In genomic region chr7:24904936-24905335, GRCm38 (mm10) we compare ENCODE assay signal across 9 mouse cellular contexts. TPM values are rescaled to one million over a fixed set of nuclear protein-coding genes. Genes with fewer than 3 reads are reported as not detected.
DNase-seq lines count a peak whose midpoint lies in the region; ATAC-seq and TF ChIP-seq lines count a peak whose summit lies in the region.
"Had no signal": no experiment of that assay in that cellular context is flagged by ENCODE, and none has a peak within 500 bp of the region (broad histone marks: within the 10 kb centered on the region; RNA-seq: fewer than 3 reads in every experiment).

No protein-coding gene starts in this region.

- H3K9me3 ChIP-seq in heart, embryonic 15.5 days (replicated peaks): no peaks in the 10 kb centered on the region

- H3K4me3 ChIP-seq in cortical plate, adult 2 months (ENCODE audit: insufficient read depth, low read length): peak overlapping the region; percentile 43
- peak overlapping the region; percentile 64 for H3K4me3 ChIP-seq in heart, embryonic 15.5 days
- peak overlapping the region; percentile 93 for H3K4me3 ChIP-seq in macrophage (ENCODE audit: inconsistent target)

- H3K79me2 ChIP-seq in macrophage (ENCODE audit: inconsistent target): peaks cover 66% of the 10 kb centered on the region

- no peak overlapping the region for H3K27ac ChIP-seq in cortical plate, adult 2 months (ENCODE audit: insufficient read depth, low read length)
- H3K27ac ChIP-seq in heart, embryonic 15.5 days: peak overlapping the region; percentile 63; the same call in 1 of the 2 replicates
- H3K27ac ChIP-seq in macrophage: no peak overlapping the region

- peak overlapping the region; percentile 81 for H3K4me2 ChIP-seq in heart, embryonic 15.5 days

- peak; percentile 51 for TF ChIP-seq CTCF in cortical plate, adult 2 months (IDR thresholded peaks at IDR 0.05; ENCODE audit: extremely low read depth, insufficient read depth, low read length)

- peak overlapping the region; percentile 77 for H3K9ac ChIP-seq in heart, embryonic 15.5 days

- WGBS in heart, embryonic 15.5 days: 18% methylated on average over 3 of the region's 3 CpGs
- WGBS in macrophage (ENCODE audit: missing documents): 24% methylated on average over 3 of the region's 3 CpGs

- no peaks in the 10 kb centered on the region for H3K27me3 ChIP-seq in heart, embryonic 15.5 days

- TF ChIP-seq POLR2A in cortical plate, adult 2 months (IDR thresholded peaks at IDR 0.05; ENCODE audit: extremely low read depth, insufficient read depth, low read length): no peak

- peaks cover 4% of the 10 kb centered on the region; the same call in 1 of the 2 replicates for H3K36me3 ChIP-seq in heart, embryonic 15.5 days
- peaks cover 36% of the 10 kb centered on the region for H3K36me3 ChIP-seq in macrophage (ENCODE audit: inconsistent target)

- no peak for ATAC-seq in heart, embryonic 15.5 days (replicated peaks; ENCODE audit: insufficient number of reproducible peaks, insufficient read depth, low FRiP score, low read depth)
- no peak for ATAC-seq in inflammation-experienced regulatory T-cells, adult 6 months

- H3K4me1 ChIP-seq in cortical plate, adult 2 months (ENCODE audit: control insufficient read depth, insufficient read depth, low read length): peaks cover 2% of the 10 kb centered on the region
- peaks cover 42% of the 10 kb centered on the region for H3K4me1 ChIP-seq in heart, embryonic 15.5 days (replicated peaks)

- DNase-seq in 416B (ENCODE audit: low read depth) (peak; percentile 91), MN1 (ENCODE audit: low spot score) (peak; percentile 83)
- DNase-seq in kidney, postnatal 36 days: peak; percentile 72 to 81
- DNase-seq in right cerebral cortex, postnatal 25 days: peak; percentile 29

RNA-seq across cellular contexts. Expression of gene Arhgef1, which starts 2.2 kb away (rescaled TPM):
- polyA plus RNA-seq in cortical plate, adult 2 months (2012; rRNA removed): 133 and 163 TPM in 2 replicates
- polyA plus RNA-seq in heart, embryonic 15.5 days (2015; fragmentation: Nextera tagmentation; extraction: Ambion mirVana): 59.2 and 92.5 TPM in 2 replicates
- total RNA-seq in macrophage (2018; cell fraction: chromatin; rRNA removed): 1,000 to 10,000 TPM in 3 of 26 experiments, 100 to 1,000 TPM in 23; 295 to 1,200 (median 630) TPM
- total RNA-seq in macrophage (2018; cell fraction: cytosol; rRNA removed): 10 to 100 TPM; 50.1 to 95.8 (median 74.8) TPM
- total RNA-seq in macrophage (2018; cell fraction: nucleus; rRNA removed): 100 to 1,000 TPM; 119 to 539 (median 222) TPM
- polyA plus RNA-seq in macrophage (2018): 54.7 to 102 TPM (median 79.9 TPM) in 3 replicates
- polyA plus RNA-seq in inflammation-experienced regulatory T-cells, adult 6 months (2017; shearing (Covaris generic)): 100 to 1,000 TPM; 112 to 198 (median 176) TPM

RNA-seq across cellular contexts. Expression of gene Cd79a, which starts 7.8 kb away (rescaled TPM):
- 1.2 and 1.4 TPM in 2 replicates for polyA plus RNA-seq in cortical plate, adult 2 months (2012; rRNA removed)
- 0.15 and 0.21 TPM in 2 replicates for polyA plus RNA-seq in heart, embryonic 15.5 days (2015; fragmentation: Nextera tagmentation; extraction: Ambion mirVana)
- not detected for total RNA-seq in macrophage (2018; cell fraction: chromatin; rRNA removed)
- total RNA-seq in macrophage (2018; cell fraction: cytosol; rRNA removed): under 1 TPM in 9 of 26 experiments, not detected in 17; 0.05 to 0.43 (median 0.13) TPM
- total RNA-seq in macrophage (2018; cell fraction: nucleus; rRNA removed): 1 to 10 TPM in 1 of 26 experiments, under 1 TPM in 3, not detected in 22; 0.40 to 1.8 (median 0.63) TPM
- 0.44 TPM in 1 of 3 replicates, not detected in the others for polyA plus RNA-seq in macrophage (2018)
- polyA plus RNA-seq in inflammation-experienced regulatory T-cells, adult 6 months (2017; shearing (Covaris generic)): 10 to 100 TPM in 2 of 3 experiments, 1 to 10 TPM in 1; 2.2 to 13.5 (median 10.8) TPM
- total RNA-seq: layer of hippocampus, postnatal 10 days had no signal

RNA-seq across cellular contexts. Expression of gene Rps19, which starts 20.8 kb away (rescaled TPM):
- 393 and 394 TPM in 2 replicates for polyA plus RNA-seq in cortical plate, adult 2 months (2012; rRNA removed)
- 1,190 and 1,237 TPM in 2 replicates for polyA plus RNA-seq in heart, embryonic 15.5 days (2015; fragmentation: Nextera tagmentation; extraction: Ambion mirVana)
- 100 to 1,000 TPM in 25 of 26 experiments, 10 to 100 TPM in 1; 91.4 to 296 (median 150) TPM for total RNA-seq in macrophage (2018; cell fraction: chromatin; rRNA removed)
- 1,000 to 10,000 TPM in 12 of 26 experiments, 100 to 1,000 TPM in 14; 496 to 1,324 (median 876) TPM for total RNA-seq in macrophage (2018; cell fraction: cytosol; rRNA removed)
- 100 to 1,000 TPM; 113 to 335 (median 188) TPM for total RNA-seq in macrophage (2018; cell fraction: nucleus; rRNA removed)
- 136 to 976 TPM (median 876 TPM) in 3 replicates for polyA plus RNA-seq in macrophage (2018)
- over 10,000 TPM in 2 of 3 experiments, 1,000 to 10,000 TPM in 1; 7,402 to 12,964 (median 12,716) TPM for polyA plus RNA-seq in inflammation-experienced regulatory T-cells, adult 6 months (2017; shearing (Covaris generic))

RNA-seq across cellular contexts. Expression of gene Dmrtc2, which starts 35.1 kb away (rescaled TPM):
- not detected in 2 replicates for polyA plus RNA-seq in cortical plate, adult 2 months (2012; rRNA removed)
- not detected in 2 replicates for polyA plus RNA-seq in heart, embryonic 15.5 days (2015; fragmentation: Nextera tagmentation; extraction: Ambion mirVana)
- total RNA-seq in macrophage (2018; cell fraction: chromatin; rRNA removed): not detected
- not detected for total RNA-seq in macrophage (2018; cell fraction: cytosol; rRNA removed)
- total RNA-seq in macrophage (2018; cell fraction: nucleus; rRNA removed): not detected
- polyA plus RNA-seq in macrophage (2018): not detected in 3 replicates
- not detected for polyA plus RNA-seq in inflammation-experienced regulatory T-cells, adult 6 months (2017; shearing (Covaris generic))

RNA-seq across cellular contexts. Expression of gene Lypd4, which starts 35.2 kb away (rescaled TPM):
- not detected in 2 replicates for polyA plus RNA-seq in cortical plate, adult 2 months (2012; rRNA removed)
- not detected in 2 replicates for polyA plus RNA-seq in heart, embryonic 15.5 days (2015; fragmentation: Nextera tagmentation; extraction: Ambion mirVana)
- not detected for total RNA-seq in macrophage (2018; cell fraction: chromatin; rRNA removed)
- total RNA-seq in macrophage (2018; cell fraction: cytosol; rRNA removed): not detected
- 1 to 10 TPM in 1 of 26 experiments, not detected in 25; 1.2 TPM for total RNA-seq in macrophage (2018; cell fraction: nucleus; rRNA removed)
- not detected in 3 replicates for polyA plus RNA-seq in macrophage (2018)
- not detected for polyA plus RNA-seq in inflammation-experienced regulatory T-cells, adult 6 months (2017; shearing (Covaris generic))
- total RNA-seq: layer of hippocampus, postnatal 10 days had no signal

Comparison
In these comparisons a context has a peak if more than half of its experiments do, and no peak if none do; other contexts are left out.
1. DNase-seq: peak in every context shown above with its lines; median percentile 91 in 416B; 83 in MN1; 76 in kidney, postnatal 36 days; 29 in right cerebral cortex, postnatal 25 days.
2. H3K4me3 ChIP-seq: peak in every context shown above with its lines; median percentile 93 in macrophage; 64 in heart, embryonic 15.5 days; 43 in cortical plate, adult 2 months.